In the genomic region with DNA sequence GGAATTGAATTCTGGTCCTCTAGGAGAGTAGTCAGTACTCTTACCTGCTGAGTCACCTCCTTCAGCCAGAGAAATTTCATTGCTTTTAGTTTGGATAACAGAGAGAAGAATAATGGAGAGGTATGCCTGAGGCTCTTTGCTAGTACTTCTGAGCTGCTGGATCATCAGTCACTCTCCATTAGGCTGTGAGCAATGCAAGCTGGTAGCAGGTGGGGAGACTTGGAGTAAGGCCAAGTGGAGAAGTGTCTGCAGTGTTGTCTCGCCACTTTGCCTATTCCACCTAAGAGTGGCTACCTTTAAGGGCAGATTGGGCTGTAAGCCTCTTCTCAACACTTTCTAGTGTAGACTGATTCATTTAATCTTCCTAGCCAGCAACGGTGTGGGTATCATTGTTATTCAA, we compare ENCODE assay signal across 23 mouse cellular contexts.
A peak's percentile ranks its signal among the peaks of the same experiment; 100 is the strongest.
DNase-seq lines count a peak whose midpoint lies in the region; ATAC-seq and TF ChIP-seq lines count a peak whose summit lies in the region.
"Had no signal": no experiment of that assay in that cellular context is flagged by ENCODE, and none has a peak within 500 bp of the region (broad histone marks: within the 10 kb centered on the region; RNA-seq: fewer than 3 reads in every experiment).

No protein-coding gene starts in this region.

- 75% methylated on average over 2 of the region's 2 CpGs for WGBS in hindbrain, postnatal 0 days
- 84% methylated on average over 2 of the region's 2 CpGs for WGBS in hindbrain, embryonic 10.5 days

- no peak overlapping the region for H3K9ac ChIP-seq in hindbrain, postnatal 0 days (replicated peaks; ENCODE audit: low read length)
- H3K9ac ChIP-seq: forebrain, embryonic 13.5 days; heart, embryonic 15.5 days; limb, embryonic 15.5 days; liver, embryonic 15.5 days; lung, embryonic 15.5 days had no signal

- no peak overlapping the region for H3K4me2 ChIP-seq in hindbrain, postnatal 0 days (ENCODE audit: low read depth, low read length)
- H3K4me2 ChIP-seq: forebrain, embryonic 13.5 days; heart, embryonic 15.5 days; limb, embryonic 15.5 days; liver, embryonic 15.5 days; lung, embryonic 15.5 days had no signal

- no peaks in the 10 kb centered on the region for H3K9me3 ChIP-seq in hindbrain, postnatal 0 days (ENCODE audit: low read length)
- H3K9me3 ChIP-seq in hindbrain, embryonic 10.5 days: no peaks in the 10 kb centered on the region
- H3K9me3 ChIP-seq: forebrain, embryonic 13.5 days; heart, embryonic 15.5 days; limb, embryonic 15.5 days; liver, embryonic 15.5 days; lung, embryonic 15.5 days; megakaryocyte, embryonic 14.5 days had no signal

- no peaks in the 10 kb centered on the region for H3K27me3 ChIP-seq in hindbrain, postnatal 0 days (ENCODE audit: insufficient read depth, low read length)
- H3K27me3 ChIP-seq in hindbrain, embryonic 10.5 days (ENCODE audit: insufficient read depth, poor library complexity, severe bottlenecking): no peaks in the 10 kb centered on the region
- no peaks in the 10 kb centered on the region for H3K27me3 ChIP-seq in Patski
- H3K27me3 ChIP-seq: forebrain, embryonic 13.5 days; heart, embryonic 15.5 days; limb, embryonic 15.5 days; liver, embryonic 15.5 days; lung, embryonic 15.5 days had no signal

- TF ChIP-seq CTCF in hindbrain, postnatal 0 days (IDR thresholded peaks at IDR 0.05; ENCODE audit: low read depth): no peak
- no peak for TF ChIP-seq CTCF in Patski (IDR thresholded peaks at IDR 0.05)

- no peaks in the 10 kb centered on the region for H3K36me3 ChIP-seq in hindbrain, postnatal 0 days (ENCODE audit: insufficient read depth, low read length)
- no peaks in the 10 kb centered on the region for H3K36me3 ChIP-seq in hindbrain, embryonic 10.5 days
- H3K36me3 ChIP-seq: heart, embryonic 15.5 days; limb, embryonic 15.5 days; liver, embryonic 15.5 days; lung, embryonic 15.5 days had no signal

- CTCF ChIA-PET in Patski (lab: Charles Lee): no interaction called here

- H3K4me1 ChIP-seq in hindbrain, postnatal 0 days (ENCODE audit: insufficient read depth, low read length): peaks cover 8% of the 10 kb centered on the region; the same call in 1 of the 2 replicates
- peaks cover 21% of the 10 kb centered on the region for H3K4me1 ChIP-seq in hindbrain, embryonic 10.5 days (replicated peaks)
- H3K4me1 ChIP-seq: liver, embryonic 15.5 days; lung, embryonic 15.5 days; megakaryocyte, embryonic 14.5 days had no signal

- no peak overlapping the region for H3K4me3 ChIP-seq in hindbrain, postnatal 0 days (ENCODE audit: low read length)
- H3K4me3 ChIP-seq in hindbrain, embryonic 10.5 days: no peak overlapping the region
- H3K4me3 ChIP-seq: forebrain, embryonic 13.5 days; heart, embryonic 15.5 days; limb, embryonic 15.5 days; liver, embryonic 15.5 days; lung, embryonic 15.5 days; megakaryocyte, embryonic 14.5 days had no signal

- POLR2A ChIA-PET in Patski (lab: Charles Lee): interaction anchor here (0.7 kb wide), 2 partner anchors 15 to 20 kb away, joined by 3 read pairs; no protein-coding TSS in a partner anchor

- in situ Hi-C loops in Patski (cut with MboI; ENCODE audit: low pct_unique_long_range_greater_than_20kb): no loop called here

- no peak overlapping the region for H3K27ac ChIP-seq in hindbrain, postnatal 0 days
- no peak overlapping the region for H3K27ac ChIP-seq in hindbrain, embryonic 10.5 days
- H3K27ac ChIP-seq: forebrain, embryonic 13.5 days; heart, embryonic 15.5 days; limb, embryonic 15.5 days; liver, embryonic 15.5 days; lung, embryonic 15.5 days had no signal

- no peak for DNase-seq in cerebellum, postnatal 4 days (ENCODE audit: low spot score in 2 of 2)
- DNase-seq in hindbrain, postnatal 0 days (ENCODE audit: low spot score): peak; percentile 73
- no peak for DNase-seq in hindbrain, embryonic 10.5 days (ENCODE audit: low spot score)
- DNase-seq in Patski (ENCODE audit: low read depth, low spot score) (peak; percentile 6), adipocyte (ENCODE audit: low spot score) (no peak)
- DNase-seq in cerebellum, adult 9-10 months: peak; percentile 56
- DNase-seq in adrenal gland, adult 8-10 months: no peak
- DNase-seq: adrenal gland, postnatal 25 days; heart, postnatal 4 days; kidney, adult 18-20 months; layer of hippocampus, adult 9-11 months; lung, postnatal 36 days; right cerebral cortex, postnatal 14 days; spleen, adult 18-20 months had no signal

- peak; percentile 51 for ATAC-seq in cerebellum, adult (ENCODE audit: insufficient number of reproducible peaks, low FRiP score, low TSS enrichment)
- no peak for ATAC-seq in hindbrain, postnatal 0 days
- ATAC-seq in Patski: no peak
- ATAC-seq: forebrain, embryonic 13.5 days; inflammation-experienced regulatory T-cells, adult 6 months; midbrain, embryonic 16.5 days had no signal

Comparison
In these comparisons a context has a peak if more than half of its experiments do, and no peak if none do; other contexts are left out.
1. DNase-seq: peak in hindbrain, postnatal 0 days (single experiment), Patski (single experiment) and cerebellum, adult 9-10 months (single experiment); none in cerebellum, postnatal 4 days (0 of 2), hindbrain, embryonic 10.5 days (single experiment), adrenal gland, adult 8-10 months (single experiment) and adipocyte (single experiment).